Mouse (Mus musculus) megakaryocyte, embryonic 14.5 days (primary cell): ENCODE measurements around the gene Tmem245.

Source experiments
- FLI1 ChIP-seq: IDR thresholded peaks from 2 replicates; pipeline ENCODE4 v1.6.1; 2012; ENCODE audit warnings: low read length, inconsistent platforms, mixed read lengths
- GATA1 ChIP-seq: IDR thresholded peaks from 3 replicates; pipeline ENCODE4 v1.6.1; 2012; ENCODE audit warnings: mixed read lengths, low read length, inconsistent platforms, borderline replicate concordance

DNA sequence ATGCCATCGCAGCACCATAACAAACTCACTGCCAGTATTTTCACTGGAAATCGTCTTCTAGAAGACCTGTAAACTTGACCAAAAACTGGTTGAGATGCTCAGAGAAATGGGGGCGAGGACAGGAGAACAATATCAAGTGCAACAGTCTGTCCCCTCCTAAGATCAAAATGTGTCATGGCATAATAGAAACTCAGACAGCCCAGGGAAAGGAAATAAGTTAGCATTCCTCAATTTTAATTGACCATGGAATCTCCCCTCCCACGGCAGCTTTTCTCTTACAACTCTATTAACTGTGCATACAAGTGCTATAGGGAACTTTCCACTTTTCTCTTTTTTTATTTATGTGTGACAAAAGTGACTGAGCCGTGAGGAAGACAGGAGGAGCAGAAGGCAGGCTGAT lies 79.5 kb downstream of the Tmem245 start:
- TF ChIP-seq GATA1 (no peak), FLI1 (no peak)
